Mouse (Mus musculus): ENCODE results near the gene Nmt1.

The Nmt1 gene

DNA sequence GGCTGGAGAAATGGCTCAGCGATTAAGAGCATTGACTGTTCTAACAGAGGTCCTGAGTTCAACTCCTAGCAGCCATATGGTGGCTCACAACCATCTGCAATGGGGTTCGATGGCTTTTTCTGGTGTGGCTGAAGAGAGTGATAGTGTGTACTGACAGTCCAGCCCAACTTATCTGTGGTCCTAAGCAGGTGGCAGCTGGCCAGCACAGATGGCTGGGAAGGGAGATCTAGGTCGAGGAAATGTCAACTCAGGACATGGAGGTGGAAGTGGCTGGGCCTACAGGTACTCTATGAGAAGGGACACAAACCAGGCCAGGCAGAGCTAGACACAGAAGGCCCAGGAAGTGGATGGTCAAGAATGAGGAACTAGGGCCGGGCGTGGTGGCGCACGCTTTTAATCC lies 48.0 kb downstream of the Nmt1 start:
- no peak for DNase-seq (ENCODE audit: low read depth in 1 of 2, low spot score in 2 of 2)

DNA sequence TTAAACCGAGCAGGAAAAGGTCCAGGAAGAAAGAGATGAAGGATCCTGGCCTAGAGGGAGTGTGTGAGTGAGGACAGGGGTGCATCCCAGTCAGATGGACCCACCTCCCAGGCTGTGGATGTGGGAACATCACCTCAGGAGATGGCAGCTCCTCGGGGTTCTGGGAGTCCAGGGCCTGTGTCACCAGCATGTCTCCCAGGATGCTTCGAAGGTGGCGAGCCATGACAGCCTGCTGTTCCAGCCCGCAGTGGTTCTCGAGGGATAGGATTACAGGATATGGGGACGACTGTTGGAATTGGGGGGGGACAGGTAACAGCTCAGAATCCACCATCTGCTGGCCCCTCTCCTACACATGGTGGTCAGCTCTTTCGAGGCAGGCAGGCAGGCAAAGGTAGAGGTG lies 48.6 kb downstream of the Nmt1 start:
- no peak for DNase-seq (ENCODE audit: low read depth in 1 of 2, low spot score in 2 of 2)

DNA sequence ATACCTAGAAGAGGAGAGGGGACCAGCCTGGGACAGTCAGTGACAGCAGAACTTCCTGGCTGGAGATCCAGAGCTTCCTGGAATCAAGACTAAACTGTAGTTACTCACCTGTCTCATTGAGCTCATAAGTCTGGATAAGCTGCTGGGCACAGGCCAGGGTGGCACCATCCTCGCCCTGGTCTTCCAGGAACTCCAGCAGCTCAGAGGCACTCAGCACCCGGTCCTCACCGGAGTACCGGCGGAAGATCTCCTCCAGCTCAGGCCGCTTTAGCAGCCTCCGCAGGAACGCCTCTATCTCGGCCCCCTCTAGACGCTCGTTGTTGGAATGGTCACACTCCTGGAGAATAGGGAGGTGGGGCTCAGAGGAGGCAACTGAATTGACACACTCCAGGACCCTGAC lies 50.1 kb downstream of the Nmt1 start:
- DNase-seq (ENCODE audit: low read depth in 1 of 2, low spot score in 2 of 2) = no peak

DNA sequence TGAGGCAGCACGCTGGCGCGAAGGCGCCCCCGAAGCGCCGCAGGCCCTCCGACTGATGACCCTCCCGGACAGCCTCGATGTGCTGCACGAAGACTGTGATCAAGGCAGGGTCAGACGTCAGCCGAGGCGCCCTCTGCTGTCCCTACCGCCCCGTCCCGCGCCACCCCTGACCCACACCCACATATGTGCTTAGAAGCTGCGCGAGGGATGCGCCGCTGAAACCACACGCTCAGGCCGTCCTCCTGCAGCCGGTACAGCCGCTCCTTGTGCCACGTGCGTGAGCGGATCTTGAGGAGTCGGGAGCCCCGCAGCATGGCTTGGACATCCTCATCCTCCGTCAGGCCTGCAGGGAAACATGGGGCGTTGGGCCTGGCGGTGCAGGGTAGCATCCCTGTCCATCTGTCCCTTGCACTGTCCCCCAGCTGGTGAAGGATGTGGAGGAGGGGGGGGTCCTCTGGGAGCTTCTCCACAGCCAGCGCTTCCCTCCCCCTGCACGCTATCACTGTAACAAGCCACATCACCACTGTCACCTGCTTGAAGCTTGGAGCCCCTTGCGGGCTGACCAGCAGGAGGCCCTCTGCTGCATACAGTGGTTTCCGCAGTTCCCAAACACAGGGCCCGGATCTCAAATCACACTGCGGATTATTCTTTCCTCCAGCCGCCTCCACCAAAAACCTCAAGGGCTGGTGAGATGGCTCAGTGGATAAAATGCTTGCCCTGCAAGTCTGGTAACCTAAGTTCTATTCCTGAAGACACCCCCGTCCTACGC lies 52.5 kb downstream of the Nmt1 start:
- no peak for DNase-seq (ENCODE audit: low read depth in 1 of 2, low spot score in 2 of 2)

DNA sequence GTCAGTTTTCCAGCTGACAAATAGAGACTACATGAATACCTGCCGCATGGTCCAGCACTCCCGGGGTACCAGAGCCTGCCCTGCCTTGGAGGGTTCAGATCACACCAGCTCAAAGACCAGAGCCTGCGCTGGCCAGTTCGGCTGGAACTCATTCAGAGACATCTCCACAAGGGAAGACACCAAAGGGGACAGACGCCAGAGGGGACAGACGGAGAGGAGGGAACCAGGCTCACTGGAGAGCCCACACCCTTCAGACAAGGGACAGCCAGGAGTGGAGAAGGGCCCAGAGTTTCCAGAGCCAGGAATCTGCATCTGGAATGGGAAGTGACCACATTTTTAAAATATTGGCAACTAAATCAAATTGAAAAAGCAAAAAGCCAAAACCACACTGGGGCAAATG lies 53.6 kb downstream of the Nmt1 start:
- no peak for DNase-seq (ENCODE audit: low read depth in 1 of 2, low spot score in 2 of 2)

DNA sequence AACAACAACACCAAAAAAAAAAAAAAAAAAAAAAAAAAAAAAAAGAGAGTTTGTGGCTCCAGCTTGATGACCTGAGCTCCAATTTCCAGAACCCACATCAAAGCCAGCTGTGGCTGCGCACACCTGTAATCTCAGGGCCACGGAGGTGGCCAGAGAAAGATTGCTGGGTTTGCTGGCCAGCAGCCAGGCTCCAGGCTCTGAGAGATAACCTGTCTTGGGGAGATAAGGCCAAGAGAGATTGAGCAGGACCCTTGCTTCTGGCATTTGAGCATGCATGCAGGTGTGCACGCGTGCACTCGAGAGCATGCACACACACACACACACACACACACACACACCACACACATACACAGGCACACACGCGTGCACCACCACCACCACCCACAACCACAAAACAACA lies 65.3 kb downstream of the Nmt1 start:
- no peak for DNase-seq (ENCODE audit: low read depth in 1 of 2, low spot score in 2 of 2)

DNA sequence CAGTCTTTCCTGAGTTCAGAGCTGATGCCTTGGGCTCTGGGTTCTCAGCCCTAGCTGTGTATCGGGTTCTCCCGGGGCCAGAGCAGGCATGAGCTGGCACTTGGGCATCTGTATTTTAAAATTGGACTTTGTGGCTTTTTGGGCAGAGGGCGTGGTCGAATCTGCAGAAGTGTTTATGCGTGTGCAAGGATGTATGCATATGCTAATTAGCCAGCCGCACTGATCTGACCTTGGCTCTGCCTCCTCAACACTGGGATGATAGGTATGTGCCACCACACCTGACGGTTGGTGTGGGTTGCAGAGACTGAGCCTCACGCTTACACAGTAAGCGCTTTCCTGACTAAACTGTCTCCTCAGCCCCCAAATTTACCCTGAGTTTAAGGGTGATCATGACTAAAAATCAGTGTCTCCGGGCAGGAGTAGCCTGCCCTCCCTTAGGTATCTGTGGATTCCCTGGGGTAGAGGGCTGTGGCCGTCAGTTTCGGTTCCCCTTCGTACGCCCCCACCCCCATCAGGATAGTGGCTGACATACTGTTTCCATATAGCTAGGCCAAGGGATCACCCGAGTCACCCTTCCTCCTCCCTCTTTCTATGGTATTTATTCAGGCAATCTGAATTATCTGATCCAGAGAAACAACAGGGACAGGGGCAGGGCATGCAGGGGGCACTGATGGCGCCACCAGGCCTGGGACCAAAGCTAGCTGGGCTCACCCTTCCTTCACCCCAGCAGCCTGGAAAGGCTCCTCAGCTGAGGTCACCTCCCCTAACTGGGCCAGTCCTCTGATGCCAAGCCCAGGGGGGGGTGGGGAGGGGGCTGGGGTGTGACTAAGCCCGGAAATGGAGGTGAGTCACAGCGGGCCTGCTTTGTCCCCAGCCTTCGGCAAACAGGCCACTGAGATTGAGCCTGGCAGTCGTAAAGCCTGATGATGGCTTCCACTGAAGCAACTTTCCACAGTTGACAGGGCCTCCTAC lies 66.2 kb downstream of the Nmt1 start:
- DNase-seq (ENCODE audit: low read depth in 1 of 2, low spot score in 2 of 2) = no peak

DNA sequence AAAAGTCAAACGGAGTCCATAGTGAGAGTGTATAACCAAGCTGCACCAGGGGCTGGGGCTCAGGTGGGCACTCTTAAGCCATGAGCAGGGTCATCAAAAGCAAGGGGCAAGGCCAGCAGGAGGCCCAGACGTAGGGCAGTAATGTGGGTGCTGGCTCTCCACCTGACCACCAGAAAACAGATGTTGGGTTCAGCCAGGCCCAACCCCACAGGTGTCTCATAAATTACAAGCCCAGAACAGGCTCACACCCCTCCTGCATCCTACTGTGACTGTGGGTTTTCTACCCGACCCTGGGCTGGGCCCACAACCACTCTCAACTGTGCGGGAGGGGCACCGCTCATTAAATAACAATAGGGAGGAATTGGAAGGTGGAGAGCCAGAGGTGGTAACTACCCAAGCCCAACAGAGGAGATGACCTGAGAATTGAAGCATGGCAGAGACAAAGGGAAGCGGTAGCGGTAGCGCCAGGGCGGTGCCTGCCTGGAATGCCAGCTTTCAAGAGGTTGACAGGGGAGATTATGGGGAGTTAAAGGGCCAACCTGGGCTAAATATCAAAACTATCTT lies 67.2 kb downstream of the Nmt1 start:
- DNase-seq (ENCODE audit: low read depth in 1 of 2, low spot score in 2 of 2) = no peak

DNA sequence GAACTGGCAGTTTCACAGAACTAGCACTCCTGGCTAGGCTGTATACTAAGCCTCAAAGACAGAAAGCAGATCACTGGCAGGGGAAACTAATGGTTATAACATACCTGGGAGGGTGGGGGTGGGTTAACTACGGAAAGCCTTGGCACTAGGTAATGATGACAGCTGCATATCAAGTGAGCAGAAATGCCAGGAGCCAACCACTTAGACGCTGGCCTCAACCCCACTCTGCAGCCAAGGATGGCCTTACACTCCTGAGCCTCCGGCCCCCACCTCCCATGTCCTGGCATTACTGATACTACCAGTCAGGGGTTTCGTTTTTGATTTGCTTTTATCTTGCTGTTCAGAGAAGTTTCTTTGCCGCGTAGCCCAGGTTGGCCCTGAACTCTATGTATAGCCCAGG lies 67.8 kb downstream of the Nmt1 start:
- no peak for DNase-seq (ENCODE audit: low read depth in 1 of 2, low spot score in 2 of 2)

DNA sequence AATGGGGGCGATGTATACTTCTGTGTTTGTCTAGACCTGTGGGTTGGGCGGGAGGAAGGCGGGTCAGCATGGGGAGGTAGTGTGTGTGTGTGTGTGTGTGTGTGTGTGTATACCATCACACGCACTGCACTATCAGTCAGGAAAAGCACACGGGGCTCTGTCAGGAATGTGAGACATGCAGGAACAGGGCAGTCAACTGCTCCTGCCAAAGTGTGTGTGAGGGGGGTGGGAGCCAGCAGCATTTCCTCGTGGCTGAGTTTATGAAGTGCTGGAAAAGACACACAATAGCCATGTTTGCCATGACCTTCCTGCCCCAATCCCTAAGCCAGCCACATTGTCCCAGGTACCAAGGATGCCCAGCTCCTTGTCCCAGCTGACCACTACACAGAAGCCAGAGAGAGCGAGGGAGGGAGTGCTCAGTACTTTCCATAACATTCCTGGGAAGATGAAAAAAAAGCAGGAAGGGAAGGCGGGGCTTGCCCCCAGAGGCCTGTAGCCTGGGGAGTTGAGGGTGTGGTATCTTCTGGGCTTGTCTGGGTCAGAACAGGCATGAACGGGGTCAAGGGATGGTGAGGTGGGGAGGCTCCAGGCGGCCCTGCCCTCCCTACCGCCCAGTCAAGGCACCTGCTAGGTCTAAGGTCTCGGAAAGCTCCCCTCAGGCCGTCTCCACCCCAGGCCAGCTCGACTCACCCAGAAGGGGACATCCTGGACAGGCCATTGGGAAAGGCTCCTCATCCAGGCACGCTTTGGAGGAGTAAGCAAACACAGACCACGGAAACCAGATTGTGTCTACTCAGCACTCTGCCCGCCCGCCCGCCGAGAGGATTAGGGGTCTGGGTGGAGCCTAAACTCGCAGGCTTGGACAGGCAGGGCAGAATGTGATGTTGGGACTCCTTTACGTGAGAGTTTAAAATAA lies 69.2 kb downstream of the Nmt1 start:
- no peak for DNase-seq (ENCODE audit: low read depth in 1 of 2, low spot score in 2 of 2)

DNA sequence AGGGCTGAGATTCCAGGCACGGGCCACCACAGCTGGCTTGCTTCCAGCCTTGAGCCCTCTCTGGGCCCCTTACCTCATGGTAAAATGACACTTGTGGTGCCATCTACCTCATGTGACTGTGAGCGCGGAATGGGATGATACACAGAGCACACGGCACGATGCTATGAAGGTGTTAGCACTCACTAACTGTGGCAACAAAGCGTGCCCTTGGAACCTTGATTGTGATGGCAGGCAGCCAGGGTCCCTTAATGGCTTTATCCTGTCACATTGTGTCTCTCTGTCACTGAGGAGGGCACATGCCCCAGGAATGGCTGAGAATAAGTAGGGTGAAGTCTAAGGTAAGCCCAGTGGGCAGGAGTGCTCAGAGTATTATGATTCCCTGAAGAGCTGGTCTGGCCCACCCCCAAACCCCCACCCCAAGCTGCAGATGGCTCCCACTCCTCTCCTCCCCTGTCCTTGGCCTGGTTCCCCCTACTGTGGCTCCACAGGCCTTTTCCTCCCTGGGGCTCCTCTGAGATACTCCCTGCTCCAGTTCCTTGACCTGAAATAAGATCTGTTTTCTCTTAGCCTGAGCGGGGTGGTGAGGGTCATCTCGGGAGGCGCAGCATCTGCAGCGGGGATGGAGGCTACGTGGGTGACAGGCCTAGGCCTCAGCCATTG lies 70.7 kb downstream of the Nmt1 start:
- no peak for DNase-seq (ENCODE audit: low read depth in 1 of 2, low spot score in 2 of 2)

DNA sequence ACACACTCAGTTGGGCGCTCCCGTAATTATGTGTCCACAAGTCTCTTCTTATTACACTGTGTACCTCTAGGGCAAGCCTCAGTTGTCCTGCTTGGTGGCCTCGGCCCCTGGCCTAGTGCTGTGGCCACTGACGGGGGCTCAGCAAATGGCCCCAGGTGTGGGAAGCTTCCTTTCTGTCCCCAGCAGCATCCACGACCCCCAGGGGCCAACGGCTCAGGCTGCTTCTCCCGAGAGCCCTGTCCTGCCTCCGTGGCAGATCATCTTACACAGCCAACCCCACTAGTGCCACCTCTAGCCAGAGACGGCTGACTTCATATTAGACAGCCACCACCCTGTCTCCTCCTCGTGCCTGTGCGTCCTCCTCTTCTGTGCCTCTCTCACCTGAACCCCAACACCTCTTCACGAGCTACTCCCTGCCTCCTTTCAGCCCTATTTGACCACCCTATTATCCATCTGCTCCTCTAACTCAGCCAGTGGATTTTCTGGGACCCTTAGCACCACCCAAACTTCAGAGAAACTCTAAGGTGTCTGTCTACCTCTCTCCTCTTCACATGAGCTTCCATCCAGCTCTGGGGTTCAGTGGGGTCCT lies 71.5 kb downstream of the Nmt1 start:
- no peak for DNase-seq (ENCODE audit: low read depth in 1 of 2, low spot score in 2 of 2)

DNA sequence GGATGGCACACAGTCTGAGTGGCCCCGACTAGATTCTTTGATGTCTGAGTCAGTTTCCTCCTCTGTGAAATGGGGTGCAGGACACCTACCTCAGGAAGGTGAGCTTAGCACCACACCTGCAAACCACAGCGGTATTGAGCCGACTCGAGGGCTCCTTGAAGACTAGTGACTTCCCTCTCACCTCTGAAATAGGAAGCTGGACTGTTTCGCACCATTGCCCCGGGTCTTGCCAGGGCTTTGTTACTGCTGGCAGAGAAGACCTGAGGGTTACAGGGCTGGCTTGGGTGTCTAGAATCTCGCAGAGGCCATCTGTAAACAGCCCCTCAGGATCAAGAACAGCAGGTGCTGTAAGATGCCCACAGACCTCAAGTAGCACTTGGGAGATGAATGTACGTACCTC lies 72.4 kb downstream of the Nmt1 start:
- DNase-seq (ENCODE audit: low read depth in 1 of 2, low spot score in 2 of 2) = no peak

DNA sequence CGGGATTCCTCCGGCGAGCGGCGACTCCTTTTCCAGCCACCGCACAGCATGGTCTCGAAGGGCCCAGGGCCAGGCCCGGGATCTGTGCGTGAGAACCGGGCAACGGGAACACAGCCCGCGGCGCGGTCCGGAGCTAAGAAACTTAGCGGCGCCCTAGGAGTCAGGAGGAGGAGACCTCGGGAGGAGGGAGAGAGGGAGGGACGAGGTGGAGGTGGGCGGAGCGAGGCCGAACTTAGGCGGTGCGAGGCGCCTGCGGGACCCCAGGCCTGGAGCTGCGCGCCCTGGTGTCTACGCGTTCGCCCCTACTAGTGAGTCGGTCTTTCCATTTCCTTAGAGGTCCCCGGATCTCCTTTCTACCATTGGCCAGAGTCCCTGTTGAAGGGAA lies 73.5 kb downstream of the Nmt1 start, which contains the start of the genes Plcd3 and Acbd4:
Gene Plcd3 (minus strand): TSS at position 178 of the 385 bp plus-strand sequence.
Gene Acbd4 (plus strand): TSS at position 202 of the 385 bp plus-strand sequence.
- peak in 1 of 2 experiments; percentile 41 for DNase-seq (ENCODE audit: low read depth in 1 of 2, low spot score in 2 of 2)

DNA sequence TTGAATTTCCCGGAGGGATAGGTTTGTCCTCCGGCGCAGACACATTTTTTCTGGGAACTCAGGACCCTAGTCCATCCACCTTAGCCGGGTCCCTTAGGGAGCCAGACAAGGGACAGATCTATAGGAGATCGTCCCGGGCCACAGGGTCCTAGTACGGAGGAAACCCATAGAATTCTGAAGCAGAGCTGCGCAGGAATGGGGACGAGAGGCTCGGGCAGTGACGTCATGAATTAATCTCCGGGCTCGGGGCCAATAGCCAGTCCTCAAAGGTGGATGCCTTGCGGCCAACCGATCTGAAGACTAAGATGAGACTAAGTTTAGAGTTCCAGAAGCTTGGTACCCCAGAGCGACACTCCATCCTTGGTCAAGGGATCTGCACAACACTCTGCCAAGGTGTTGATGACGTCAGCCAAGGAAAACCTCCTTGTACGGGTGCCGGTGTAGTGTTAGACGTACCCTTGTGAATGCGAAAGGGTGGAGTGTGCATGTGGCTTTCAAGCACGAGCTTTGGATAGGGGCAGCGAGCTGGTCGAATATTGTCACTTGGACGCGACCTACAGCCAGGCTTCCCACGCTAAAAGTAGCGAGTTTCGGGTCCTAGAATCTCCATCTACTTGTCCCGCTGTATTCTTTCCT lies 74.0 kb downstream of the Nmt1 start:
- no peak for DNase-seq (ENCODE audit: low read depth in 1 of 2, low spot score in 2 of 2)

DNA sequence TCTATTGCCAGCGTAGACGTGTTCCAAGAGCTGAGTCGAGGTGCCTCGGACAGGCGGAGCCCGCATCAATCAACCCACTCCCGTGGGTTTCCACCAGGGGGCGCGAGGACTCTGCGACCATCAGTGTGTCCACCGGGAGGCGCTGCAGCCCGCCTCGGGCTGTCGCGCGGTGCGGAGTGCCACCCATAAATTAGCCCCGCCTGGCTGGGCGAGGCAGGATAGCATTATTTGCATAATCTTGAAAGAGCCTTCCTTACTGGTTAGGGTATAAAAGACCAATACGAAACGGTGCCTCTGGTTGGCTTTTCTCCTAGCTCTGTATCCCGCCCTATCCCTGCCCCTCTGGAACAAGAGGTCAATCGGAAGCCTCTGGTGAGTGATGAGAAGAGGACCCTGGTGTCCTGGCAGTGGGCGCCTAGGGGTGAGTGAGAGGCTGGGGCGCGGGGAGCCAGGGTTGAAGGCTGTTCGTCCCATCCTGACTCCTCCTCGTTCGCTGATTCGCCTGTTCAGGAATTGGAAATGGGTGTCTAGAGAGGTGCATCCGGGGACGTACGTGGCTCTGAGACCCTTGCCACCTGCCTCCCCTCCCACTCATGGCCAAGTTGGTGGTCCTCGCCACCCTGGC lies 74.8 kb downstream of the Nmt1 start:
- DNase-seq (ENCODE audit: low read depth in 1 of 2, low spot score in 2 of 2) = peak; percentile 96 to 99

DNA sequence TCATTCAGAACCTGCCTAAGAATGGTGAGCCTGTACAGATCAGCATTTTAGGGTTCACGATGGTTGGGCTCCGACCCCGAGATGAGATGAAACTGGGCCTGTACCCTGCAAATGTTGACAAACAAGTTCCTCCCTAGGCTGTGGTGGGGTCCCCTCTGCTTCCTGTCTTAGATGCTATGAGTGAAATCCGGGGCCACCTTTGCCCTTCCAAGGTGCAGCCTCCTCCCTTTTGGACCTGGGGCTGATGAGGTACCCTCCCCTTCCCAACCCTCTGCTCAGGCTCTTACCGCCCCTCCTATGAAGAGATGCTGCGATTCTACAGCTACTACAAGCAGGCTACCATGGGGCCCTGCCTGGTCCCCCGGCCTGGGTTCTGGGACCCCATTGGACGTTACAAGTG lies 75.6 kb downstream of the Nmt1 start:
- no peak for DNase-seq (ENCODE audit: low read depth in 1 of 2, low spot score in 2 of 2)

DNA sequence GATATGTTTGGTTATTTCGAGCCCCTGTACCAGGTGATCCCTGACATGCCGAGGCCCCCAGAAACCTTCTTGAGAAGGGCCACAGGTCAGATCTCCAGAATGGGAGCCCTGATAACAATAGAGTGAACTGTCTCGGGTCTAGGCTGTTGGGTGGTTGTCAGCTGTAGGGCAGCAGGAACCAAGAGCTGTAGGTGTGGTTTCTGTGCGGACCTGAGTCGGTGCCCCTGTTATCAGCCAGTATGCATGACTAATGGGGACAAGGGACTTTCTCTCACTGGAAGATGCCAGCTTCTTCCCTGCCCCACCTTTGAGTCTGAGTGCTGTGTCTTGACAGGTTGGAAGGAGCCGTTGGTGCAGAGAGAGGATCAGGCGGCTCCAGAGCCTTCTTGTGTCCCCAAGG lies 76.5 kb downstream of the Nmt1 start:
- DNase-seq (ENCODE audit: low read depth in 1 of 2, low spot score in 2 of 2) = no peak

DNA sequence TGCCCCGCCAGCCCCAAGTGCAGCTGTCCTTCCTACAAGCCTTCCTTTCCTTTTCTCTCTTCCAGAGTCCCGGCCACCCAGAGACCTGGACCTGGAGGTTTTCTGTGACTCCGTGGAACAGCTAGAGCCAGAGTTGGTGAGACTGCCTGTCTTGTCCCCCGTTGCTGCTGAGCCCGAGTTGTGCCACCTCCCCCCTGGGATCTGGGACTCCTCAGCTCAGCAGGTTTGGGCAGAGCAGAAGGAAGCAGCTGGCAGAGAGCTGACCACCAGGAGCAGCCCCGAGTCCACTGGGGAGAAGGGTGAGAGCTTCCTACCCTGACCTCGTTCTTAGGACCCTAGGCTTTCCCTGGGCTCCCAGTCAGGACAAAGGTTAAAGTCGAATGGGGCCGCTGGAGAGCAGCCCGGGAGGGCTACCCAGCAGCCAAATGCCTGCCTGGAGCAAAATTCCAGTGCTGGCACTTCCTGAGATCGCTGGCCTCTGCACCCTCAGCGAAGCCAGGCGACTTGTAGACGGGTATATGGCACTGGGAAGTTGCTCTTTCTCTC lies 77.3 kb downstream of the Nmt1 start:
- no peak for DNase-seq (ENCODE audit: low read depth in 1 of 2, low spot score in 2 of 2)
